Mouse (Mus musculus): ENCODE data around the gene Fndc10. TPM values are rescaled to one million over a fixed set of nuclear protein-coding genes. Genes with fewer than 3 reads are reported as not detected.
"Not testable (repeated sequence)": the region's sequence is repeated elsewhere in the genome, so short reads cannot be mapped to it uniquely, and the experiment has no call there.

Fndc10 gene
- polyA plus RNA-seq, 1 experiment from 2014 or later = 6.3 TPM

GRCm38 (mm10) chr4:155738262-155738661 lies 44.1 kb downstream of the Fndc10 start:
- 74% methylated on average over 8 of the region's 8 CpGs for WGBS
- peaks cover 65% of the 10 kb centered on the region for H3K36me3 ChIP-seq (ENCODE audit: control insufficient read depth, insufficient read depth, low read length)
- no peak overlapping the region for H3K4me2 ChIP-seq (ENCODE audit: low read length)
- peaks cover 18% of the 10 kb centered on the region for H3K4me1 ChIP-seq (ENCODE audit: control insufficient read depth, insufficient read depth, low read length)
- H3K4me3 ChIP-seq (replicated peaks; ENCODE audit: low read depth, low read length) = no peak overlapping the region
- DNase-seq (no peak), ATAC-seq (ENCODE audit: low FRiP score, low TSS enrichment) (no peak)
- H3K27me3 ChIP-seq (ENCODE audit: control insufficient read depth, insufficient read depth, low read length) = no peaks in the 10 kb centered on the region
- H3K9ac ChIP-seq (replicated peaks; ENCODE audit: low read length) = no peak overlapping the region
- no peak overlapping the region for H3K27ac ChIP-seq (replicated peaks; ENCODE audit: low read depth, low read length)
- no peaks in the 10 kb centered on the region for H3K9me3 ChIP-seq (ENCODE audit: control insufficient read depth, low read length)

- H3K36me3 ChIP-seq (ENCODE audit: control insufficient read depth, insufficient read depth, low read length) = peaks cover 71% of the 10 kb centered on the region
- no peak for DNase-seq
- 77% methylated on average over 6 of the region's 6 CpGs for WGBS
These were observed 45.0 kb downstream of the Fndc10 start for GRCm38 (mm10) chr4:155739152-155739551.

GRCm38 (mm10) chr4:155739741-155740636 lies 45.8 kb downstream of the Fndc10 start:
- no peaks in the 10 kb centered on the region for H3K9me3 ChIP-seq (ENCODE audit: control insufficient read depth, low read length)
- H3K27me3 ChIP-seq (ENCODE audit: control insufficient read depth, insufficient read depth, low read length) = no peaks in the 10 kb centered on the region
- WGBS = 86% methylated on average over 37 of the region's 37 CpGs
- H3K27ac ChIP-seq (replicated peaks; ENCODE audit: low read depth, low read length) = no peak overlapping the region
- H3K4me1 ChIP-seq (ENCODE audit: control insufficient read depth, insufficient read depth, low read length) = peaks cover 12% of the 10 kb centered on the region
- peaks cover 80% of the 10 kb centered on the region for H3K36me3 ChIP-seq (ENCODE audit: control insufficient read depth, insufficient read depth, low read length)
- no peak for ATAC-seq (ENCODE audit: low FRiP score, low TSS enrichment)
- H3K9ac ChIP-seq (replicated peaks; ENCODE audit: low read length) = no peak overlapping the region
- DNase-seq = no peak
- H3K4me3 ChIP-seq (replicated peaks; ENCODE audit: low read depth, low read length) = no peak overlapping the region
- no peak overlapping the region for H3K4me2 ChIP-seq (ENCODE audit: low read length)

More at GRCm38 (mm10) chr4:155739152-155739551, 45.0 kb downstream of the Fndc10 start:
- peaks cover 12% of the 10 kb centered on the region for H3K4me1 ChIP-seq (ENCODE audit: control insufficient read depth, insufficient read depth, low read length)
- no peaks in the 10 kb centered on the region for H3K27me3 ChIP-seq (ENCODE audit: control insufficient read depth, insufficient read depth, low read length)
- no peak for ATAC-seq (ENCODE audit: low FRiP score, low TSS enrichment)
- no peak overlapping the region for H3K4me3 ChIP-seq (replicated peaks; ENCODE audit: low read depth, low read length)
- H3K4me2 ChIP-seq (ENCODE audit: low read length) = no peak overlapping the region
- H3K9ac ChIP-seq (replicated peaks; ENCODE audit: low read length) = no peak overlapping the region
- no peaks in the 10 kb centered on the region for H3K9me3 ChIP-seq (ENCODE audit: control insufficient read depth, low read length)
- H3K27ac ChIP-seq (replicated peaks; ENCODE audit: low read depth, low read length) = no peak overlapping the region

- H3K4me3 ChIP-seq (replicated peaks; ENCODE audit: low read depth, low read length); H3K9me3 ChIP-seq (ENCODE audit: control insufficient read depth, low read length); H3K27me3 ChIP-seq (ENCODE audit: control insufficient read depth, insufficient read depth, low read length); H3K4me2 ChIP-seq (ENCODE audit: low read length); H3K27ac ChIP-seq (replicated peaks; ENCODE audit: low read depth, low read length); H3K9ac ChIP-seq (replicated peaks; ENCODE audit: low read length); DNase-seq; ATAC-seq (ENCODE audit: low FRiP score, low TSS enrichment): not testable (repeated sequence)
- peaks cover 10% of the 10 kb centered on the region for H3K4me1 ChIP-seq (ENCODE audit: control insufficient read depth, insufficient read depth, low read length)
- H3K36me3 ChIP-seq (ENCODE audit: control insufficient read depth, insufficient read depth, low read length) = peaks cover 86% of the 10 kb centered on the region
- 95% methylated on average over 10 of the region's 10 CpGs for WGBS
These were observed 46.5 kb downstream of the Fndc10 start for GRCm38 (mm10) chr4:155740681-155741080.

GRCm38 (mm10) chr4:155742684-155743083 lies 48.5 kb downstream of the Fndc10 start:
- H3K4me1 ChIP-seq (ENCODE audit: control insufficient read depth, insufficient read depth, low read length) = no peaks in the 10 kb centered on the region
- no peaks in the 10 kb centered on the region for H3K9me3 ChIP-seq (ENCODE audit: control insufficient read depth, low read length)
- H3K9ac ChIP-seq (replicated peaks; ENCODE audit: low read length) = no peak overlapping the region
- H3K27me3 ChIP-seq (ENCODE audit: control insufficient read depth, insufficient read depth, low read length) = no peaks in the 10 kb centered on the region
- 95% methylated on average over 5 of the region's 5 CpGs for WGBS
- no peak overlapping the region for H3K4me3 ChIP-seq (replicated peaks; ENCODE audit: low read depth, low read length)
- peaks cover 93% of the 10 kb centered on the region for H3K36me3 ChIP-seq (ENCODE audit: control insufficient read depth, insufficient read depth, low read length)
- H3K27ac ChIP-seq (replicated peaks; ENCODE audit: low read depth, low read length) = no peak overlapping the region
- ATAC-seq (ENCODE audit: low FRiP score, low TSS enrichment) = no peak
- DNase-seq = no peak
- H3K4me2 ChIP-seq (ENCODE audit: low read length) = no peak overlapping the region

- 86% methylated on average over 8 of the region's 8 CpGs for WGBS
- Histone ChIP-seq H3K9ac (replicated peaks; ENCODE audit: low read length) (no peak overlapping the region), H3K27ac (replicated peaks; ENCODE audit: low read depth, low read length) (no peak overlapping the region), H3K27me3 (ENCODE audit: control insufficient read depth, insufficient read depth, low read length) (no peaks in the 10 kb centered on the region), H3K4me2 (ENCODE audit: low read length) (no peak overlapping the region), H3K36me3 (ENCODE audit: control insufficient read depth, insufficient read depth, low read length) (peaks cover 97% of the 10 kb centered on the region), H3K4me1 (ENCODE audit: control insufficient read depth, insufficient read depth, low read length) (no peaks in the 10 kb centered on the region), H3K4me3 (replicated peaks; ENCODE audit: low read depth, low read length) (no peak overlapping the region), H3K9me3 (ENCODE audit: control insufficient read depth, low read length) (no peaks in the 10 kb centered on the region)
- DNase-seq (no peak), ATAC-seq (ENCODE audit: low FRiP score, low TSS enrichment) (no peak)
These were observed 50.3 kb downstream of the Fndc10 start for GRCm38 (mm10) chr4:155744474-155744873.

- Histone ChIP-seq H3K9me3 (ENCODE audit: control insufficient read depth, low read length) (no peaks in the 10 kb centered on the region), H3K9ac (replicated peaks; ENCODE audit: low read length) (no peak overlapping the region), H3K4me2 (ENCODE audit: low read length) (no peak overlapping the region), H3K4me3 (replicated peaks; ENCODE audit: low read depth, low read length) (no peak overlapping the region), H3K4me1 (ENCODE audit: control insufficient read depth, insufficient read depth, low read length) (no peaks in the 10 kb centered on the region), H3K27ac (replicated peaks; ENCODE audit: low read depth, low read length) (no peak overlapping the region), H3K36me3 (ENCODE audit: control insufficient read depth, insufficient read depth, low read length) (peaks cover 97% of the 10 kb centered on the region), H3K27me3 (ENCODE audit: control insufficient read depth, insufficient read depth, low read length) (no peaks in the 10 kb centered on the region)
- 94% methylated on average over 5 of the region's 5 CpGs for WGBS
- DNase-seq = no peak
- no peak for ATAC-seq (ENCODE audit: low FRiP score, low TSS enrichment)
These were observed 51.0 kb downstream of the Fndc10 start for GRCm38 (mm10) chr4:155745136-155745535.

Measured in midbrain, embryonic 14.5 days (tissue).